Mouse (Mus musculus): Measurements from ENCODE around the gene Slc22a29. TPM values are rescaled to one million over a fixed set of nuclear protein-coding genes. Genes with fewer than 3 reads are reported as not detected.

Slc22a29 gene
- polyA plus RNA-seq, 1 experiment from 2014 or later = 0.14 TPM

Other genes with a start within 250 kb of the Slc22a29 start
- gene Slc22a28, start 86.9 kb downstream of the Slc22a29 start, polyA plus RNA-seq (2015; fragmentation: Nextera tagmentation; extraction: Ambion mirVana) = not detected in 2 replicates
- not detected in 2 replicates for gene Slc22a30, start 186.2 kb upstream of the Slc22a29 start, polyA plus RNA-seq (2015; fragmentation: Nextera tagmentation; extraction: Ambion mirVana)